Mouse (Mus musculus) ES-E14 (cell line): ENCODE measurements around the gene Slc25a20. TPM values are rescaled to one million over a fixed set of nuclear protein-coding genes. Genes with fewer than 3 reads are reported as not detected.

ENCODE experiments used
- DNase-seq: peaks from one replicate; pipeline ENCODE4 v3.0.0-alpha.2; 2013; ENCODE audit warnings: low read depth, low spot score
- H3K27ac ChIP-seq: 2 replicates; pipeline ENCODE4 v1.5.1; 2012; ENCODE audit warnings: low read depth, mild to moderate bottlenecking, low read length, moderate library complexity, mixed read lengths; ENCODE audit not compliant: poor library complexity, insufficient read depth, severe bottlenecking
- H3K36me3 ChIP-seq: 2 replicates; pipeline ENCODE4 v1.6.1; 2012; ENCODE audit warnings: mild to moderate bottlenecking, low read length, moderate library complexity, mixed read lengths; ENCODE audit not compliant: control insufficient read depth, poor library complexity, insufficient read depth, severe bottlenecking
- H3K4me1 ChIP-seq, 2 experiments: fragments of 150-350 bp in 1 of 2; sonication (generic) in 1 of 2; 2 replicates each; pipeline ENCODE4 v1.6.1; 2012; ENCODE audit warnings: low read length in 2 of 2, mild to moderate bottlenecking in 1 of 2, mixed read lengths in 1 of 2; ENCODE audit not compliant: control insufficient read depth in 2 of 2, insufficient read depth in 2 of 2, poor library complexity in 1 of 2
- H3K4me3 ChIP-seq, 2 experiments: fragments of 150-350 bp in 1 of 2; sonication (generic) in 1 of 2; 2 replicates each; pipeline ENCODE4 v1.5.1; 2012; ENCODE audit warnings: low read length in 2 of 2, low read depth in 1 of 2, mild to moderate bottlenecking in 1 of 2, mixed read lengths in 1 of 2; ENCODE audit not compliant: insufficient read depth in 1 of 2, poor library complexity in 1 of 2, severe bottlenecking in 1 of 2
- H3K9ac ChIP-seq: 2 replicates; pipeline ENCODE4 v1.6.1; 2012; ENCODE audit warnings: low read depth, mild to moderate bottlenecking, low read length, mixed read lengths; ENCODE audit not compliant: poor library complexity, insufficient read depth, severe bottlenecking
- H3K9me3 ChIP-seq: fragments of 150-350 bp; sonication (generic); 2 replicates; pipeline ENCODE4 v1.6.1; 2012; ENCODE audit warnings: low read depth, mild to moderate bottlenecking, low read length; ENCODE audit not compliant: control insufficient read depth, insufficient read depth
- CHD2 ChIP-seq: IDR thresholded peaks from 2 replicates; pipeline ENCODE4 v1.6.1; 2014; ENCODE audit warnings: mild to moderate bottlenecking, low read depth, low read length, inconsistent platforms
- HCFC1 ChIP-seq: IDR thresholded peaks from 2 replicates; pipeline ENCODE4 v1.6.1; 2012; ENCODE audit warnings: low read length, inconsistent platforms, borderline replicate concordance; ENCODE audit not compliant: insufficient read depth
- MAFK ChIP-seq: IDR thresholded peaks from 2 replicates; pipeline ENCODE4 v1.6.1; 2014; ENCODE audit warnings: mild to moderate bottlenecking, low read depth, low read length, inconsistent platforms; ENCODE audit not compliant: insufficient read depth
- ZC3H11A ChIP-seq: IDR thresholded peaks from 2 replicates; pipeline ENCODE4 v1.6.1; 2012; ENCODE audit warnings: low read depth, mild to moderate bottlenecking, inconsistent platforms, low read length, borderline replicate concordance
- ZNF384 ChIP-seq: IDR thresholded peaks from 2 replicates; pipeline ENCODE4 v1.6.1; 2012; ENCODE audit warnings: low read depth, low read length, inconsistent platforms
- in situ Hi-C, 2 experiments: fragments of 600-800 bp; cut with MboI; formaldehyde crosslinking; loops; one replicate each; pipeline ENCODE4 v1.15.1; 2025; ENCODE audit warnings: low sequenced_read_pairs in 2 of 2, inconsistent platforms in 1 of 2; ENCODE audit not compliant: unreplicated experiment in 2 of 2
- total RNA-seq: library from RNA; depleted of rRNA; stranded (reverse); fragments of 300-350 nt; gene quantifications from 2 replicates; pipeline ENCODE4 v1.2.3, GENCODE M21; 2012

Slc25a20 gene
- total RNA-seq, 1 experiment, result 59.4 TPM

DNA sequence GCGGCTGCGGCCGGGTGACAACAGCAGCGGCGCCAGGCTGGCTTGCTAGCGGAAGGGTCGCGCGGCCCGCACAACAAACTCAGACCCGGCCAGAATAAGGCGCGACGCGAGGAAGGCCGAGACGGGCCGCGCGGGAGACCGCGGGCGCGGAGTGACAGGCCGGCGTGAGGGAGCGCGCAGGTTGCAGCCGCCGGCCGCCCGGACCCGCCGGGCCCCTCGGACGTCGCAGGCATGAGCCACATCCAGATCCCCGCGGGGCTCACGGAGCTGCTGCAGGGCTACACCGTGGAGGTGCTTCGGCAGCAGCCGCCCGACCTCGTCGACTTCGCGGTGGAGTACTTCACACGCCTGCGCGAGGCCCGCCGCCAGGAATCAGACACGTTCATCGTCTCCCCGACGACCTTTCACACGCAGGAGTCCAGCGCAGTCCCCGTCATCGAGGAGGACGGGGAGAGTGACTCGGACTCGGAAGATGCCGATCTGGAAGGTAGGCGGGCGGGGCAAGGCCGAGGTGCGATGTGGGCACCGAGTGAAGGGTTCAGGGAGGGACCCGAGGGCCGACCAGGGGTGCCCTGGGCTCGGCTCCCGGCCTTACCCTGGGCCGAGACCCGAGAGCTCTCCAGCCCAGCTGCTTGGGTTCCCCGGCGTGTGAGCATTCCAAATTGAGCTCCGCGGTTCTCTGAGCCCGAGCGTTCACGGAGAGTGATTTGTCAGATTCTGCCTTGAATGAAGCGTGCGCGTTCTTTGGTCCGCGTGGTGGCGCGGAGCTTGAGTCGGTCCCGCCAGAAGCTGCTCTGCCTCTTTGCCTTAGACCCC lies 30.5 kb downstream of the Slc25a20 start:
- Histone ChIP-seq H3K36me3 (no peaks in the 10 kb centered on the region), H3K4me1 (peaks cover 0 to 3% of the 10 kb centered on the region in 2 experiments; a peak in 2 of 4 replicates), H3K4me3 (peak overlapping the region; percentile 74 to 79), H3K9ac (peak overlapping the region; percentile 78), H3K9me3 (no peaks in the 10 kb centered on the region), H3K27ac (no peak overlapping the region)
- in situ Hi-C loops, result no loop called here
- no peak for DNase-seq
- TF ChIP-seq HCFC1 (peak; percentile 38; the same call in 1 of the 2 replicates), MAFK (no peak)

DNA sequence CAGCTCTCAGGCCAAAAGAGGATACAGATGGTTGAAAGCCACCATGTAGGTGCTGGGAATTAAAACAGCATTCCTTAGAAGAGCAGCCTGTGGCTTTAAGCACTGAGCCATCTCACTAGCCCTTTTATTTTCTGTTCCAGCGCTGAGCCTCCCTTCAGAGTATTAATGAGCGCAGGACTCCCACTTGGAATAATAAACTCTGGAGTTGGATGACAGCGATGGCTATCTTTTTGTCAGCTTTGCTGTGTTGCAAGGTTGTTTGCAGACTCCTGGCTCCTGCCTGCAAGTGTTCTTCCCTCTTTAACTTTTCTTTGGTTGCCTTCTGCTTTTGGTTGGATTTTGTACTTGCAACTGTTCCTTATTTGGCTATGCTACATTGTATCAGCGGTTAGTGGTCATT lies 32.1 kb downstream of the Slc25a20 start:
- H3K36me3 ChIP-seq, result no peaks in the 10 kb centered on the region
- DNase-seq, result no peak
- in situ Hi-C loops, result no loop called here
- TF ChIP-seq ZNF384, result no peak
- no peak for TF ChIP-seq CHD2
- no peak for TF ChIP-seq MAFK
- no peak for TF ChIP-seq ZC3H11A
- TF ChIP-seq HCFC1, result no peak
- H3K4me1 ChIP-seq, result peaks cover 0 to 3% of the 10 kb centered on the region in 2 experiments; a peak in 2 of 4 replicates
- no peak overlapping the region for H3K9ac ChIP-seq
- no peak overlapping the region for H3K4me3 ChIP-seq
- H3K27ac ChIP-seq, result no peak overlapping the region
- H3K9me3 ChIP-seq, result no peaks in the 10 kb centered on the region

DNA sequence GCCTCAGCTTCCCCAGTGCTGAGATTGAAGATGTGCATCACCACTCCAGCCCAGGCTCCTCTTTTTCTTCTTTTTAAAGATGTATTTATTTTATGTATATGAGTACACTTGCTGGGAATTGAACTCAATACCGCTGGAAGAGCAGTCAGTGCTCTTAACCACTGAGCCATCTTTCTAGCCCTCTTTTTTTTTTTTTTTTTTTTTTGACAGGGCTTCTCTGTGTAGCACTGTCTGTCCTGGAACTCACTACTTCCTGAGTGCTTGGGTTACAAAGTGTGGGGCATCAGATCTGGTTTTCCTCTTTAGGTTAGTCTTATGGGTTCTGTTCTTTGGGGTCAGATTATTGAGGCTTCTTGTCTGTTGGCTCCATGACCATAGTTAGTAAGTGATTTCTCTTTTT lies 32.6 kb downstream of the Slc25a20 start:
- Histone ChIP-seq H3K9ac (no peak overlapping the region), H3K9me3 (no peaks in the 10 kb centered on the region), H3K36me3 (no peaks in the 10 kb centered on the region), H3K4me3 (no peak overlapping the region), H3K4me1 (peaks cover 0 to 3% of the 10 kb centered on the region in 2 experiments; a peak in 2 of 4 replicates), H3K27ac (no peak overlapping the region)
- TF ChIP-seq HCFC1 (no peak), ZC3H11A (no peak), MAFK (no peak), ZNF384 (no peak), CHD2 (no peak)
- DNase-seq, result no peak
- in situ Hi-C loops, result no loop called here

DNA sequence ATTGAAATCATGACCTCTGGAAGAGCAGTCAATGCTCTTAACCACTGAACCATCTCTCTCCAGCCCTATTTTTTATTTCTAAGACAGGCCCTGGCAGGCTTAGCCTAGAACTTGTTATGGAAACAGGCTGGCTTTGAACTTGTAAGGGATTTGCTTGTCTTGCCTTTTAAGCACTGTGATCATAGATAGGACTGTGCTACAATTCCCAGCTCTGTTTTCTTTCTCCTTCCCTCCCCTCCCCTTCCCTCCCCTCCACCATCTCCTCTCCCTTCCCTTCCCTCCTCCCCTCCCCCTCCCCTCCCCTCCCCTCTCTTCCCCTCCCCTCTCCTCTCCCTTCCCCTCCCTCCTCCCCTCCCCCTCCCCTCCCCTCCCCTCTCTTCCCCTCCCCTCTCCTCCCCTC lies 40.6 kb downstream of the Slc25a20 start:
- no peak overlapping the region for H3K4me3 ChIP-seq
- no peaks in the 10 kb centered on the region for H3K36me3 ChIP-seq
- DNase-seq, result no peak
- H3K9ac ChIP-seq, result no peak overlapping the region; the same call in 1 of the 2 replicates
- H3K9me3 ChIP-seq, result no peaks in the 10 kb centered on the region
- peaks cover 1 to 2% of the 10 kb centered on the region in 2 experiments; a peak in 2 of 4 replicates for H3K4me1 ChIP-seq
- in situ Hi-C loops, result no loop called here
- TF ChIP-seq ZC3H11A, result no peak
- no peak for TF ChIP-seq HCFC1
- no peak for TF ChIP-seq ZNF384
- TF ChIP-seq CHD2, result no peak
- no peak for TF ChIP-seq MAFK
- no peak overlapping the region; the same call in 1 of the 2 replicates for H3K27ac ChIP-seq
